Mouse (Mus musculus): ENCODE data around the gene Echdc1. TPM values are rescaled to one million over a fixed set of nuclear protein-coding genes. Genes with fewer than 3 reads are reported as not detected.

The Echdc1 gene
- total RNA-seq, 2 experiments from 2014 or later = 131 to 149 TPM

Other genes with a start within 250 kb of the Echdc1 start
- 1 to 10 TPM; 4.6 to 8.2 TPM for gene Soga3, start 169.3 kb upstream of the Echdc1 start, total RNA-seq (2021)
- gene Gm49353, start 114.2 kb upstream of the Echdc1 start, total RNA-seq (2021) = 1 to 10 TPM; 1.1 to 1.3 TPM
- gene 9330159F19Rik, start 101.6 kb upstream of the Echdc1 start, total RNA-seq (2021) = 1 to 10 TPM; 2.5 to 5.7 TPM
- 10 to 100 TPM; 52.0 to 52.3 TPM for gene Rnf146, start 49.3 kb downstream of the Echdc1 start, total RNA-seq (2021)
- 10 to 100 TPM in 1 of 2 experiments, 1 to 10 TPM in 1; 9.4 to 14.6 TPM for gene Rspo3, start 222.7 kb downstream of the Echdc1 start, total RNA-seq (2021)